Mouse (Mus musculus) mature B cell (primary cell): ENCODE results near the gene Cntn6.

ENCODE experiments used
- in situ Hi-C: fragments of 300-500 bp; cut with MboI; formaldehyde crosslinking; loops from 2 replicates; pipeline ENCODE4 v1.14.3; 2019

The Cntn6 gene

GRCm38 (mm10) chr6:104758125-104758524 is 265.5 kb downstream of the Cntn6 start:
- in situ Hi-C loops, result no loop called here

- in situ Hi-C loops, result no loop called here
Measured at GRCm38 (mm10) chr6:104761226-104761625, 268.6 kb downstream of the Cntn6 start.

- in situ Hi-C loops, result no loop called here
Measured at GRCm38 (mm10) chr6:104783891-104784290, 291.3 kb downstream of the Cntn6 start.

GRCm38 (mm10) chr6:104787502-104787901 is 294.9 kb downstream of the Cntn6 start:
- in situ Hi-C loops, result no loop called here

GRCm38 (mm10) chr6:104808526-104808925 is 315.9 kb downstream of the Cntn6 start:
- in situ Hi-C loops, result no loop called here

GRCm38 (mm10) chr6:104815610-104816009 is 323.0 kb downstream of the Cntn6 start:
- in situ Hi-C loops, result no loop called here

- in situ Hi-C loops, result no loop called here
Measured at GRCm38 (mm10) chr6:104879711-104880110, 387.1 kb downstream of the Cntn6 start.

GRCm38 (mm10) chr6:104884021-104884420 is 391.4 kb downstream of the Cntn6 start:
- in situ Hi-C loops, result no loop called here

- in situ Hi-C loops, result no loop called here
Measured at GRCm38 (mm10) chr6:104885829-104886228, 393.2 kb downstream of the Cntn6 start.

- in situ Hi-C loops, result no loop called here
Measured at GRCm38 (mm10) chr6:104891071-104891470, 398.5 kb downstream of the Cntn6 start.
